Mouse (Mus musculus) urinary bladder, postnatal 36 days (tissue): ENCODE results near the gene Carmil1.

Source experiments
- DNase-seq, 2 experiments: peaks; one replicate each; pipeline ENCODE4 v3.0.0; 2022; ENCODE audit warnings: low spot score in 2 of 2, mixed read lengths in 1 of 2

The Carmil1 gene

GRCm38 (mm10) chr13:24280439-24281431, at the start of gene Carmil1:
Gene Carmil1 (minus strand): TSS chr13:24280795.
- DNase-seq: peak; percentile 83

- no peak for DNase-seq
Measured at GRCm38 (mm10) chr13:24330128-24330527, 49.5 kb upstream of the Carmil1 start.

DNA sequence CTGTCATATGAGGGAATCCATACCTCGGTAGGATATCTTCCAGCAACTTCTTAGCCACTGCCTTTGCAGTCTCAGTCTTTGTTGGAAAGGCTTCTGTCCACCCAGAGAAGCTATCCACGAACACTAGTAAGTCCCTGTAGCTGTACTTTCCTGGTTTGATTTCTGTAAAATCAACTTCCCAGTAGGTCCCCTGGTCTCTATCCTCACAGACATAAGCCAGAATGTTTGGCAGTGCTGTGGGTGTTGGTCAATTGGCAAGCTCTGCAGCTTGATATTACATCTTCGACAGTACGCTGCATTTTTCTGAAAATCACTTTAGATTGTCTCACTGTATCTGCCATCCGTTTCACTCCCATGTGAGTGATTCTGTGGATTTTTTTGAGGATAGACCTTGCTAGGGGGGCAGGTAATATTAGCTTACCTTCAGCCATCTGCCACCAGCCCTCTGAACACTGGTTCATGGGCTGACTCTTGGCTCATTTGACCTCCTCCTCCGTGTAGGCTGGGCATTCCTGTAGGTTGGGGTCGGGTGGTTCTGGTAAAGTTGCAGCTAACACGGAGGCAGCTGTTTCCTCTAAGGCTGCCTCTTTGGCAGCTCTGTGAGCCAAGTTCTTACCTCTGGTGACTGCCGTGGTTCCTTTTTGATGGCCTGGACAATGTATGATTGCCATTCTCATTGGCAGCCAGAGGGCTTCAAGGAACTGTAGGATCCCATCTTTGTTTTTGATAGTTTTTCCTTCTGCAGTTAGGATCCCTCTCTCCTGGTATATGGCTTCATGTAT, 47.6 kb upstream of the Carmil1 start:
- DNase-seq: no peak

- DNase-seq: no peak
Measured at GRCm38 (mm10) chr13:24327201-24327600, 46.6 kb upstream of the Carmil1 start, which contains the start of gene Cmah. Gene Cmah (plus strand): TSS chr13:24327404.

DNA sequence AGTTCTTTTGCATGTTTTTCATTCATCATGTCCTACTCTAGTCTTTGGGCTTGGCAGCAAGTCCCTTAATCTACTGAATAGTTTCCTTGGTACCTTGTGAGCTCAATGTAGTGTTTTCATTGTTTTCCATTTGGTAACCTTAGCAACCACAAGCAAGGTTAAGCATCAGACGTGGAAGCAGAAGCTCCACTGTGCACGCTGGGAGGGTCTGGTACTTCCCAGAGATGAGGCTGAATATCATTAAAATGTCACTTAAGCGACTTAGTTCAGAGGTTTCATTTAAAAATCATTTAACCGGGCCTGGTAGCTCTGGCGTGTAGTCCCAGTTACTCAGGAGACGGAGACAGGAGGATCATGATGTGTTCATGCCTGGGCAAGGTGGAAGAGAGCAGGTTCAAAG, 40.7 kb upstream of the Carmil1 start:
- DNase-seq: no peak

DNA sequence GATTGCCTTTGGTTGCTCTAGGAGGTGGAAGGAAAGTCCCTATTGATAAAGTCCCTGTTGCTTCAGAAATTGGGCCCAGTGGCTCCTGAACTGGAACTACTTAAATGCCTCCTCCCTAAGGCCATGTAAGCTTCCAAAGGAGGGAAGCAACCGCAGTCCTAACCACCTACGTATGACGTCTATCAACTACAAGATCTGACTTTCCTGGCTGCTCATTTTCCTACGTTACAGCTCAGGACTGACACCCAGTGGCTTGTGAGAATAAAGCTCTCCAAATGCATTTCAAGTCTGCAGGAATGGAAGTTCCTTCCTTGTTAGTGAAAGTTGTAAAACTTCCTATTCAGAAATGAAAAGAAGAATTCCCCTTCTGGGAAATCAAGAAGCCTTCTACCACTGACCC, 38.0 kb upstream of the Carmil1 start:
- no peak for DNase-seq

DNA sequence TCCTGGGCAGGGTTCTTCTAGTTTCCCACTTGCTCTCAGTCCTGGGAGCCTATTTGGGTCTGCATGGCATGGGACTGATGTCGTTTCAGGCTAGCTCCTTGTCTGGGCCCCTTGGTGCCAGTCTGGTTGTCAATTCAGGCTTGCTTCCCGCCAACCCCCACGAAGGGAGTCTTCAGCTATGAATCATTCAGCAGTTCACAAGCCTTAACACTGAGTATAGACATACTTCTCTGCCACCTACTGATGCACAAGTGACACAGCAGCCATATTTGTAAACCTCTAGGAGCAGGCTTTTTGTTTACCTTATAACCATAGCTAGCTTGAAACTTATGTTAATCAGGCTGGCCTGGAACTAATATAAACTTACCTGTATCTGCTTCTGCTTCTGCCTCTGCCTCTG, 36.0 kb upstream of the Carmil1 start:
- DNase-seq: no peak

DNA sequence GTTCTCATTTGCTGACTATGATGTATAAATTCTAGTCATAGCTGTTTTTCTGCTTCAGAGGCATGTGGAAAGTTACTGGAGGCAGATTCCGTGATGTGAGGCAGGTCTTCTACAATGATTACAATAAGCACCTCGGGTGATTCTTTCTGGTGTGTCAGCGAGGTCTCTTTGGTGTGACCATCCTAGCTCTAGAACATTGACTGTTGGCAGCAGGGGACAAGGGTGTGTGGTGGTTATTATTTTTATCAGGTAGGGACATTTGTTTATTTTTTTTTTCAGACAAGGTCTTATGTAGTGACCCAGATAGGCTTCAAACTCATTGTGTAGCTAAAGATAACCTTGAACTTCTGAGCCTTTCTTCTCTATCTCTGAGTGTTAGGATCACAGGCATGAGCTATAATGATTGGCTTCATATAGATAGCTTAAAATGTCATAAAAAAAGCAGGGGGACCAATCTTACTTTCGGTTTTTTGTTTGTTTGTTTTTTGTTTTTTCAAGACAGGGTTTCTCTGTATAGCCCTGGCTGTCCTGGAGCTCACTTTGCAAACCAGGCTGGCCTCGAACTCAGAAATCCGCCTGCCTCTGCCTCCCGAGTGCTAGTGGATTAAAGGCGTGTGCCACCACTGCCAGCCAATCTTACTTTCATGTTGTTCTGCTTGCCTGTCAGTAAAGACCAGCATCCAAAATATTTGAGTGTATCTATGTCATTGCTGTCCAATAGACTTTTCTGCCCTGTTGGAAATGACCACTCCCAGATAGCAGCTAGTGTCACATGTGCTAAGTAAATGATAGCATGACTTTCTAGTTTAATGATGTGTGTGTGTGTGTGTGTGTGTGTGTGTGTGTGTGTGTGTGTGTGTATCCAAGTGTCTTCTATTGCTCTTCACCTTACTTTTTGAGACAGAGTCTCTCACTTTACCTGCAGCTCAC, 30.7 kb upstream of the Carmil1 start:
- no peak for DNase-seq

DNA sequence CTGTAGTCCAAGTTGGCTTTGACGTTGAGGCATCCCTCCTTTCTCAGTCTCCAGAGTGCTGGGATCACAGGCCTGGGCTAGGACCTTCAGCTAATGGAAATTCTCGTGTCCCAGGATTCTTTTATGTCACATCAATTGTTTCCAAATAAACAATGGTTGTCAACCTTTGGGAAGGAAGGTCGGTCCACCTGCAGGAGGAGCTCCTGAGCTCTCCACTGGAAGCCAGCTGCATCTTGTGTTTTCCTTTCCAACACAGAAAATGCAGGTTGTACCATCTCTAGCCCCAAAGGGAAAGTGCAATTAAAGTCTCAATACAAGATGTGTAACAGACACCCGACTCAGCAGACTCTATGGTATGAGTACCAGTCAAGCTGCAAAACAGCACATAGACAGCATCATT, 25.7 kb upstream of the Carmil1 start:
- no peak for DNase-seq

DNA sequence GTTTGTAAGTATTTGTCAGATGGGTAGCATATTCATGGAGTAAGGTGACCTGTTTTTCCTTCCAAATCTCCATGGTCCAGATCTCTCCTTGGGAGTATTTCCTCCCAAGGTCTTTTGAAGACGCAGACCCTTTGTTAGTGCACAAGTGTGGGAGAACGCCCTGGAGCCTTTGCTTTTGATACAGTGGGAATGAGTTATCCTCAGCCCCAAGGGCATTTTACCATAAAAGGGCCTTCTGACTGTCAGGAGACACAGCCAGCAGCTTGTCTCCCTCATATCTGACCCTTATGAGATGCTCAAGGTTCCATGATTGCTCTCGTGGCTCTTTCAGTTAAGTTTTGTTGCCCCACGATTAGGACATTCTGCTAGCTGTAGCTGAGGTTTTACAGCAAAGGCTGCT, 24.9 kb upstream of the Carmil1 start:
- DNase-seq: no peak

GRCm38 (mm10) chr13:24297252-24297651, 16.7 kb upstream of the Carmil1 start:
- DNase-seq: no peak

DNA sequence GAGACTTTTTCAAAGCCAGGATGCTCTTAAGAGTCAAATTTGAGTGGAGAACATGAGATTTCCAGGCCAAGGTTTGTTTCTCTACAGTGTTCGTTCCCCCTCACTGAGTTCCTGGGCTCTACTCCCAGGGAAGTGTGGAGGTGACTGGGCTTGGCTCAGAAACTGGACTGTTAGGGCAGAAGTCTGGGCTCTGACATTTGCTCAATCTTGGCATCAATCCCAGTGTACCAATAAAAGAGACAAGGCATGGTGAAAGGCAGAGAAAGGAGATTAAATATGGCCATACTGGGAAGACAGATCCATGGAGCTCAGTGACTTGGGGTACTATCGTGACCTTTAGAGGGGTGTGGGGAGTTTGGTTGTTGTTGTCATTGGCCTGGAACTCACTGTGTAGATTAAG, 6.8 kb upstream of the Carmil1 start:
- no peak for DNase-seq

DNA sequence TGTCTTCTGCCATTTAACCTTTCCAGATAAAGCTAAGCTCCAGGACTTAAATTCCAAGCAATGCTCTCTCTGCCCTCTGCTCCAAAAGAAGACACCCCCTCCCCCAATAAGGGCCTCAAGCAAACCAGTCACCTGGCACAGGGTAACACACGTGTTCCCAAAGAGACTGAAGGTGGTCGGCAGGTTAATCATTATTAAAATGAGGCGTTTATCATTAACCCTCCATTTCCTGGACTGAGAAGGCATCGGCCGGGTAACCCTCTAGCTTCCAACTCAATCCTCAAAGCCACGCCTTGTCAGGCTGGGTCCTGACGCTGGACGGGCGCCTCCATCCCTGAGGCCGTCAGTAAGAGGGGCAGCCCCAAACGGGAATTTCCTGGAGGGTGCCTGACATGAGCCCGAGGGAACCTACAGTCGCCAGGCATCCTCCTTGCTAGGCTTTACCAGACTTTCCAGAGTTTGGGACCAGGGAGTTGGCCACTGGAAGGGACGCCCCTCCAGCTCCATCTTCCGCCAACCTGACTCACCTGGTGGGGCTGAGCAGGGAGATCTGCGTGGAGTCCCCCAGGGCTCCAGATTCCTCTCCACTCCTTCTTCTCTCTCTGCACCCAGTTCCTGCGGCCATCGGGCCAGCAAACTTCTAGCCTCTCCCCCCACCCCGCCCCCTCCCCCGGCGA, 695 bp downstream of the Carmil1 start:
- DNase-seq: no peak

GRCm38 (mm10) chr13:24279407-24279761, 1.2 kb downstream of the Carmil1 start:
- DNase-seq: no peak

DNA sequence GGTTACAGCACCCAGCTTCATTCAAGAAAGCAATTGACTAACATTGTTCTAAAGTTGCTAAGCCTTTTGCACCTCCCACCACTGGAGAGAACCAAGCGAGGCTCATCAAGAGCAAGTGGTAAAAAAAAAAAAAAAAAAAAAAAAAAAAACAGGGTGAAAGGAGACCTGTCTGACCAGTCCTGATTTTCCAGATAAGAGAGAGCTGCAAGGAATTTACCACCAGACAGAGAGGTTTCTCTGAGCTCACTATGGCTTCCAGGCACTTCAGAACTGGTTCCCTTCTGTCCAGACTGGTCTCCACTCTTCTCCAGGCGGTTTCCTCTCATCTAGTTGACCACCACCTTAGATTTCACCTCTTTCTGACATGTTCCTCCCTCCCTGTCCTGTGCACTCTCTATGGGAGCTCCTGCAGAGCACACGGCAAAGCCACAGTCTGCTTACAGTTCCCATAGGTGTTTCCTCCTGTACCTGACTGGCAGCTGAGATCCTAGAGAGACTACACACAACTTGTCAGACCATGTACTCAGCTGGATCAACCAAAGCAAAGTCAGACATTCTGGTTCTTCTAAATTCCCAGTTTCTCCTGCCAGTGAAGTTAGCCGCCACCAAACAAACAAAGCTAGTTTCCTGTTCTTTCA, 7.7 kb downstream of the Carmil1 start:
- DNase-seq: no peak

DNA sequence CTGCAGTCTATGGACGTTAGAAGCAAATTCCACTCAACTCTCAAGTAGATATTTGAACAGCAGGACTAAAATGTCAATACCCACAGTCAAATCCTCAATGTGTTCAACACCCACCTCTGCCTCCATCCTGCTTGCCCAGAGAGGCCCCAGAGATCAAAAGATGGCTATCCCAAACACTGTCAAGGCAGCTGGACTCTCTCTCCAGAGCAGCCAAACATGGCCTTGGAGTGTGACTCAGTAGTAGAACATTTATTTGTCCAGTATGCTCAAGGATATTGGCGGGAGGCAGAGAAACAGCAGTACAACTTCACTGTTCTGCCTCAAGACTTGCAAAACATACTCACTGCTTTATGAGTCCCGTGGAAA, 11.5 kb downstream of the Carmil1 start:
- DNase-seq: no peak

DNA sequence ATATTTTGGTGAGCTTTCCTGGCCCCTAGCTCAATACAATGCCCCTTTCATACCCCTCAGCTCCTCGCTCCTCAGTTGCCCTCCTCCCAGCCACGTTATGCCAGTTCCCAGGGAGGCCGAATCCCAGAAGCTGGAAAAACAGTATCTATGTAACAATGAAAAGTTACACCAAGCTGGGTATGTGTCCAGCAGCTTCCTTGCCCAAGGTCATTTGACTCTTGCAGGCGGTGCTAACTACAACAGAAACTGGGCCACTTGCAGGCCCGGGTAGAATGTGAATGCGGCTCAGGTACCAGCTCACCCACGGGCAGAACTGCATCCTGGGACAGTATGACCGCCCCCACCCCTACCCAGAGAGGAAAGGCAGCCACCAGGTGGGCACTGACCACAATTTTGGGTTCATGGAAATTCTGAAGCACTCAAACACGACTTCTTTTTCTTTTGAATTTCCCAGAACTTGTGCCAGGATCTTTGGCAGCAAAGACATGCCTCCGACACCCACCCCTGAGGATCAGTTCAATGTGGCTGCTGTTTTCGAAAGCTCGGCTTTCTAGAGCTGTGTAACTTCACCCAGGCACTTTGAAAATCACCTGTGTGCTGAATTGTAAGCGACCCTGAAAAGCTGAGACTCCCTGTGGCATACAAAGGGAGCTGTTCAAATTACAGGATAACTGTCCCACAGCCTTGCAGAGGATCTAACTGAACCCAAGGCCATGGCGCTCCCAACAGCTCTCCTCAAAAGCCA, 12.1 kb downstream of the Carmil1 start:
- no peak for DNase-seq

- no peak for DNase-seq
Measured at GRCm38 (mm10) chr13:24264760-24265159, 15.8 kb downstream of the Carmil1 start.

DNA sequence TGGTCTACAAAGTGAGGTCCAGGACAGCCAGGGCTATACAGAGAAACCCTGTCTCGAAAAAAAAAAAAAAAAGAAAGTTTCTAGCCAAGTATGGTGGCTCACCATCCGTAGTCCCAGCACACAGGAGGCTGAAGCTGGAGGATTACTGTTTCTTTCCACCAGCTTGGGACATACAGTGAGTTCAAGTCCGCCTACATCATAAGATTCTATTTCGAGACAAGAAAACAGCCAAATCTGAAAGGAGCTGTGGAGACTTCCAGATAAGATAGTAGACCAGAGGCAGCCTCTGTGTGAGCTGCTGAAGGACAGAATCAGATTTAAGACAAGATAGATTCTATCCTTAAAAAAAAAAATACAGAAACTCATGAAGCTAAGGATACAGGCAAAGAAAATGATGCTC, 17.0 kb downstream of the Carmil1 start:
- DNase-seq: no peak
